Mouse (Mus musculus) CH12.LX (cell line): Measurements from ENCODE around the gene Ccdc184.

Experiments used
- CTCF ChIP-seq, 2 experiments: IDR thresholded peaks in 1 of 2; conservative IDR thresholded peaks in 1 of 2; 2 replicates each; pipeline ENCODE4 v1.5.1; 2011 to 2012; ENCODE audit warnings: low read depth in 2 of 2, low read length in 2 of 2, improper control_type of control experiment in 1 of 2, inconsistent platforms in 1 of 2, mild to moderate bottlenecking in 1 of 2, moderate library complexity in 1 of 2
- HCFC1 ChIP-seq: IDR thresholded peaks from 2 replicates; pipeline ENCODE4 v1.6.1; 2012; ENCODE audit warnings: low read depth, mild to moderate bottlenecking, inconsistent platforms, low read length, improper control_type of control experiment
- MEF2A ChIP-seq: IDR thresholded peaks from 2 replicates; pipeline ENCODE4 v1.6.1; 2014; ENCODE audit warnings: low read depth, mild to moderate bottlenecking, inconsistent platforms, low read length, improper control_type of control experiment, borderline replicate concordance
- USF1 ChIP-seq: IDR thresholded peaks from 2 replicates; pipeline ENCODE4 v1.6.1; 2014; ENCODE audit warnings: low read depth, mild to moderate bottlenecking, inconsistent platforms, low read length, improper control_type of control experiment

- no peak for TF ChIP-seq MEF2A
- TF ChIP-seq USF1: no peak
- no peak for TF ChIP-seq CTCF (conservative IDR thresholded peaks at IDR 0.05 in 1 of 2, IDR thresholded peaks at IDR 0.05 in 1 of 2; ENCODE audit: low read depth in 2 of 2, low read length in 2 of 2)
- TF ChIP-seq HCFC1: no peak
Observed at GRCm38 (mm10) chr15:98140809-98141208, 26.1 kb upstream of the Ccdc184 start.
